Mouse (Mus musculus) right cerebral cortex, postnatal 14 days (tissue): Measurements from ENCODE around the gene Syt13.

Experiments used
- DNase-seq: peaks from one replicate; pipeline ENCODE4 v3.0.0; 2022

Syt13 gene

DNA sequence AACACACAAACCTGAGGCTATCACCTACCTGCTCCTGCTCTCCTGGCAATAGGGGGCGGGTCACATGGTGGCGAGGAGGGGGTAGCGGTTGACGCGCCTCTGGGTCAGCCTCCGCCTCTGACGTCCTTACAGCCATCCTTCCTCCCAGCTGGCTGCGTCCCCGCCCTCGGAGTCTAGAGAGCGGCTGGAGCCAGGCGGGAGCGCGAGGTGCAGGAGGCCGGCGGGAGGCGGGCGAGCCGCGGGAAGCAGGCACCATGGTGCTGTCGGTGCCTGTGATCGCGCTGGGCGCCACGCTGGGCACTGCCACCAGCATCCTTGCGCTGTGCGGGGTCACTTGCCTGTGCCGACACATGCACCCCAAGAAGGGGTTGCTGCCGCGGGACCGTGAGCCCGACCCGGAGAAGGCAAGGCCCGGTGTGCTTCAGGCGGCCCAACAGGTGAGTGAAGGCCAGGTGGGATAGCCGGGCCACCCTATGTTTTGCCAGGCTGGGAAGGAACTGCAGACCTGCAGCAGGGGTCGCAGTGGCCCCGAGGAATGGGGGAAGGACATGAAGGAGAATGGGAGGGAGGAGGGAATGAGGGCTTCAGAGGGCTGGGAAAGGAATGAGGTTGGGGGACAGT lies at the start of gene Syt13:
Syt13 (plus strand) TSS at position 166 of the 621 bp plus-strand sequence.
- peak; percentile 75 for DNase-seq

DNA sequence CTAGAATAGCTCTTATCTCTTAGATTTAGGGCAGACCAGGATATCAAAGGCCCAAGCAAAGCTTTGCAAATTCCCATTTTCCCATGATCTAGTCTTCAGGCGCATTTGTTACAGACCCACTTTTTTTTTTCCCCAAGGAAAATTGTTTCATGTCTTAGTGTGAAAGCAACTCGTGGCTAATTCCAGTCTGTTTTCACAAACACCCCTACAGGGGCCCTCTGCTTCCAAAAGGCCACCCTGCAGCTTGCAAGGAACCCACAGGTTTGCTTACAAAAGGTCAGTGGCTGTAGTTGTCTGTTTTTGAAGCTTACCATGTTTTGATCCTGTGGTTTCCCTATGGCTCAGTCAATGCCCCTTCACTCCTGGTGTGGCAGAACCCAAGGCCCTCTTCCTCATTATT lies 48.3 kb upstream of the Syt13 start:
- no peak for DNase-seq

DNA sequence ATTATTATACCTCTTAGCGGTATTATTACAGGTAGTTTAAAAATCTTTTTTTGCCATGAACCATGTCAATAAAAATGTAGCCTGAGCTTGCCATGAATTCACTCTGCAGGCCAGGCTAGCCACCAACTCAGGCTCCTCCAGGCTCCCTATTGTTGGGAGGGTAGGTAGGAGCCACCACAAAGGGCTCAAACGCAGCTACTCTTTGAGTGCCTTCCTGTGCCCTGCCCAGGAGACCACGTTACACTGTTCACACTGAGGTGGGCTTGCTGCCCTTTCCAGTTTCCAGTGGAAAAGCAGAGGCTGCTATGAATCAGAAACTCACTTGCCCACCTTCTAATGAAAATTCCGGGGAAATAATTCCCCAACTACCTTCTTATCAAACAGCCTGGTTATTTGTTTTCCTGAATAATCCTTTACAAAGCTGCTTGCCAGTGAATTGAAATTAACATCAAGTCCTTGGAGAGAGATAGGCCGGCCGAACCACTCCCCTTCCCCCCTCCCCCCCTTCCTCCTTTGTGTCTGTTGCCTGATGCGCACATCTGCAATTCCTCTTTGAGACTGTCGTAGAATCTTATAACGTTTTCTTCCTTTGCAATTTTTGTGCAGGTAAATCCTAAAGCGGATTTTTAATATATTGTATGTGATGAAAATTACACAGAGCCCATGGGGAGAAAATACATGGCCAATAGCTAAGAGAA lies 44.6 kb upstream of the Syt13 start:
- no peak for DNase-seq

DNA sequence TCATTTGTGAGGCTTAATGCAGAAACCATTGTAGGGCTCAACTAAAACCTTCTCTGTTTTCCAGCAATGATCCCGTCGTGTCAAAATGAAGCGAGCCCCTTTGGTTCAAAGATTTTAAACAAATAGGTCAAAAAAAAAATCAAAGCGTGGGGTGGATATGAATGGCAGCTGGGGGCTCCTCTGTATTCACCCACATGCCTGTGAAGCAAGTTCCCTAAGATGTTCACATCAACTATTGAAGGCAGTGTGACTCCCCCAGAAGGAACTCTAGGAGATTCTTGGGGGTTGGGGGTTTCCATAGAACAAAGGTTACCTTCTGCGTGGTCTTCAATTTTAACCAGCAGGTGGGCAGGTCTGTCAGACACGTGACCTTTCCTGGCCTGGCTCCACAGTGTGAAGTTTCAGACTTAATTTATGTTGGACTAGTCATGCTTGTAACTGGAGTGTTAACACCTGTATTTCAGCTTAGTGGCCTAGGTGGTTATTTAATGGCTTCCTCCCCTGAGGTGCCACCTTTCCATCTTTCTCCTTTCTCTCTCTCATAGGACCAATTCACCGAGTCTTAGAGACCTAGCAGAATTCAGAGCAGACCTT lies 43.7 kb upstream of the Syt13 start:
- no peak for DNase-seq

DNA sequence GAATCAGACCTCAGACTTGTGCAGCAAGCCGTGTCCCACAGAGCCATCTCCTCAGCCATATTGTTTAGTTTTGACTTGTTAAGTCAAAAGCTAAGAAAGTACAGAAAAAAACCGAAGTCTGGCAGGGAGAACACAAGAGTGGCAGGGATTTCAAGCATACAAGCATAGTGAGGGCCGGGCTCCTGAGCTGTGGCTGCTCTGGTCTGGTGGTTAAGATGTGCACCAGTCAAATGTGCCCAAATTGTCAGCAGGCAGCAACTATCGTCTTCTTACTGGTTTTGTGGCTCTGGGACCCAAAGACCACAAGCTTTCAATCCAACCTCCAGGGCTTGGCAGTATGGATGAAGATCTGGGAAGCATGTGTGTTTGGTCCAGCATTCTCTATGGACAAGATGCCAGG lies 42.2 kb upstream of the Syt13 start:
- DNase-seq: no peak

DNA sequence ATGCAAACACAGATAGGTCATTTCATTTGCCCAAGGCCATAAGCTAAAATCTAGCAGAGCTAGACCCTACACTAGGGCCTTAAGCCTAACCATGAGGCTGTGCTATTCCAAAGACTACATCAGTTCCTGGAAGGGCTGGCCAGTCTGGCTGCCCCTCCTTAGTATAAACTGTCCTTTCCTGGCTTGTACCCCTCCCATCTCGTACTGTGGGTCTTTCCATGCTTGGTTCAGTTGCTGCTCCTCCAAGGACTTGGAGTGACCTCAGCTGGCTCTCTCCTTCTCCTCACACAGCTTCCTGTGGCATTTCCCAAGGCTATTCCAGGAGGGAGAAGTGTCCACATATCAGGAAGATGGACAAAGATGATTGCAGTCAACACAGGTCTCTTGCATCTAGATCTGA lies 40.3 kb upstream of the Syt13 start:
- DNase-seq: no peak

DNA sequence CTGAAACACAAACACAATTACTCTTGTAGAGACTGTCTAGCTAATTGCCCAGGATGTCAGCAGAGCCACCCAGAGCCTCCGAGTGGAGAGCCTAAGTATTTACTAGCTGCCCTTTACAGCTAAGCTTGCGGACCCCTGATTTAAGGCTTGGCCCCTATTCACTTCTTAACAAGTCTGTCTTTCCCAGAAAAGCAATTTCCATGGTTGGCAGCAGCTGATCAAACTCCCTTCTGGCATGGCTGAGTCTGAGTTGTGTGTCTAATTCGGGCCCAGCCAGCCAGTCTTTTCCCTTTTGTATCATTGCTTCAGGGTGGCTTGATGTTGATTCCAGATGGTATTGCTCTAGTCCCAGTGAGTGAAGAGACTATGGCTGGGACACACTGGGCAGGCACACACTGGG lies 37.4 kb upstream of the Syt13 start:
- DNase-seq: no peak

DNA sequence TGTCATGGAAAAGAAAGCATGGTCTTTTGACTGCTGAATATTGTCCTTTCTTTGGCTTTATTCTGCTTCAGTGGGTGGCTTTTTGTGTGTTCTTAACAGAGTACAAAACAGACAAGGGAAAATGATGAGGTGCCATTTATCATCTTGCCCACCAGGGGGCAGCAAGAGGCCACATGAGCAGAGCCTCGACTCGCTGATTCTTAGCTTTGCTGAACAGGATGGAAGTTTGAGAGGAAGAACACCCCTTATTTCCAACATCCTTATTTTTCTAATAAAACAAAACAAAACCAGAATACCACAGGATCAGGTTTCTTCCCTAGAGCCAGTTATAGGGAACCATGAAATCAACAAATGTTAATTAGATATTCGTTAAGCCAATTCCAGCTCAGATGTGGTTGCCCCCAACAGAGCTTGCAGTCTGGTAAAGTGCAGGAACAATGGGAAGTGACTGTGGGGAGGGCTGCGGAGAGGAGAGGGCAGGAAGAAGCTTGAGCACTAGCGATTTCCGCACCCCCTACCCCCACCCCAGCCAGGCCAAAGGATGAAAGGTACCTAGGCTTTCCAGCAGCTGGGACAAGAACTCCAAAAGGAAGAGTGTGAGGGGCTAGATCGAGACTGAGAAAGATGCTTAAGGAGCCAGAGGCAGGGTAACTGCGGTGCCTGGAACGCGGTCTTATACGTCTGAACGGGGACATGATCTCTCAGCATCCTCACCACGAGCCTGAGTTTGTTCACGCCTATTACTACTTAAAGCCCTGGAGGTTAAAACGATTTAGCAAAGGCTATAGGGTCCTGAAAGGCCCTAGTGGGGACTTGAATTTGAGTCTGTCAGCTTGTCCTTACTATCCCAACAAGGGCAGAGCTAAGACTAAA lies 31.6 kb upstream of the Syt13 start:
- DNase-seq: peak; percentile 62

DNA sequence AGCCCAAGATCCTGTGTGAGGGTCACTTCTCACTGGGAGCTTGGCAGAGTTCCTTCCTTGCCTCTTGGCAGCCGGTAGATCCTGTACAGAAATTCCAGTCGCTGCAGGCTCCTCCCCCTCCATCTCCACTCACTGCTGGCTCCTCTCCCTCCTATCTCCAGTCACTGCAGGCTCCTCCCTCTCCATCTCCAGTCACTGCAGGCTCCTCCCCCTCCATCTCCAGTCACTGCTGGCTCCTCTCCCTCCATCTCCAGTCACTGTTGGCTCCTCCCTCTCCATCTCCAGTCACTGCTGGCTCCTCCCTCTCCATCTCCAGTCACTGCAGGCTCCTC lies 31.0 kb upstream of the Syt13 start:
- no peak for DNase-seq

DNA sequence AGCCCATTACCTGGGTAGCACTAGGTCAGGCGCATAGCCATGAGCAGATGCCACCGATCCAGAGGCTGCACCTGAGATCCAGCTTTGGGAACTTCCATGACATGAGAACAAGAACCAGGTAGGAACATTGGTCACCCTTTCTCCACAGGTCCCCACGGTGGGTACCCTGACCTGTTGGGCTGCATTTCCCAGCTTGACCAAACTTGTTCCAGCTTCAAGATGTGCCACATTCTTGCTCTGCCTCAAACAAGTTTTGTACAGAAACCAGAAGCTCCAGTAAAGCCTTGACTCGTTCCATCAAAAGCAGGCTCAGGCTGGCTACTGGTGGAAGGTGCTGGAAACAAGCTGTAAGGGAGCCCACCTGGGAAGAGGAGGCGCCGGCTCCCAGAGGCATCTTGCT lies 29.9 kb upstream of the Syt13 start:
- DNase-seq: no peak

DNA sequence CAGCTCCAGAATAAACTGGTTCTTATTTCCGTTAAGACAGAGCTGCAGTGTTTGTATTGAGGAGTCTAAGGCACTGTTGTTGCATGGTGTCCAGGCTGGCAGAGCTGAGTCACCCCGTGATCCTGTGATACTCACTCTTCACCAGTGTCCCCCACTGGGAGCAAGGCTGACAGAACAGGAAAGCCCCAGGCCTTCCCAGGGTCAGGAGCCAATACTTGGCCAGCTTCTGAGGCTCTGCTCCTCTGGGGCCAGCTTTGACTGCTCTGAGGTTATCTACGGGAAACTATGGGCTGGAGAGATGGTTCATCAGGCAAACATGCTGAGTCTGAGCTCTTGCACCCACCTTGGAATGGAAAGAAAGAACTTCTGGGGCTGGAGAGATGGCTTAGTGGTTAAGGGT lies 28.0 kb upstream of the Syt13 start:
- DNase-seq: no peak

DNA sequence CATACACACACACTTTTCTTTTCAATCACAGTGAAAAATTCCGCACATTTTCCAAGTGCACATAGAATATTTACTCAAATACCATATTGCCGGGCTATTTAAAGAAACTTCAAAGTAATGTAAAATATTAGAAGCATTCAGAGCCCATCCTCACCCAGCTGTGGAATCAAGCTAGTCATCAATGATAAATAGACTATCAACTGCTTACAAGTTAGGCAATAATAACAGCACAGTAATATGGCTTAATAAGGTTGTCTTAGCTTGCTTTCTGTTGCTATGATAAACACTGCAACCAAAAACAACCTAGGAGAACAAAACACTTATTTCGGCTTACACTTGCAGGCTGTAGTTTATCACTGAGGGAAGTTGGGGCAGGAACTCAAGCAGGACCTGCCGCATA lies 22.4 kb upstream of the Syt13 start:
- DNase-seq: no peak

DNA sequence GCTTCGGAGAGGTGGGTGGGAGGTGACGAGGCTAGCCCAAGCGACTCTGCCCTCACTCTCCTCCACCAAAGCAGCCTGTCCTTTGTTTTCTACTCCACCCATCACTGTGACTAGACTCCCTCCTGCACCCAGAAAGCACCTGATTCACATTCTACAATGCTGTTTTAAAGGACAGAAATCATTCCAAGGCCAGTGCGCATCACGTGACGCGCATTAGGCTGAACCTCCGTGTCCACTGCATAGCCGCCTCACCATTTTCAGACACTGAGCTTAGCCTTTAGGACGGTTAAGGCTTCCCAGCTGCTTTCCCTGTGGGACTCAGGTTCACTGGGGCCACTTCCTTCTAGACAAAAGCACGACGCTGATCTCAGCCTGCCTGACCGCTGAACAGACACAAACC lies 11.2 kb upstream of the Syt13 start:
- no peak for DNase-seq

DNA sequence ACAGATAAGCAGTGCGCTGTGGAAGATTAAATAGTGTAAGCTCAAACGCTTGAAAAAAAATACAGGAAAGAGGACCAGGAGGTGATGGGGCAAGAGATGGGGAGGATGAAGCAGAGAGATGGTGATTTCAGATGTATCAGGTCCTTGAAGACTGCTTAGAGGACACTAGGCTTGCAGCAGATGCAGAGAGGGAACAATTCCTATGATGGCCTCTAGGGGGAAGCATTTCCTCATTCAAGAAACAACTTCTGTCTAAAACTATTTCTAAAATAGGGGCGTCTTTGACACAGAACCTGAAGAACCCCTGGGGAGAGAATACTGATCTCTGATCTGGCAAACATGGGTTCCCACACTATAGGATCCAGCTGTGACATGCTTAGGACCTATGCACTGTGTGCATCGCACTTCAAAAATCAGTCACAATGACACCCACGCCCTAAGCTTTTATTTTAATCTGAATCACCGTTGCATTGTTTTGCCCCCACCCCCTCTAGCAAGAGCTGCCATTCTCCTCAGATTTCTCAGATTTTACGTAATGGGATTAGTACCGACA lies 10.5 kb upstream of the Syt13 start:
- DNase-seq: peak; percentile 29

DNA sequence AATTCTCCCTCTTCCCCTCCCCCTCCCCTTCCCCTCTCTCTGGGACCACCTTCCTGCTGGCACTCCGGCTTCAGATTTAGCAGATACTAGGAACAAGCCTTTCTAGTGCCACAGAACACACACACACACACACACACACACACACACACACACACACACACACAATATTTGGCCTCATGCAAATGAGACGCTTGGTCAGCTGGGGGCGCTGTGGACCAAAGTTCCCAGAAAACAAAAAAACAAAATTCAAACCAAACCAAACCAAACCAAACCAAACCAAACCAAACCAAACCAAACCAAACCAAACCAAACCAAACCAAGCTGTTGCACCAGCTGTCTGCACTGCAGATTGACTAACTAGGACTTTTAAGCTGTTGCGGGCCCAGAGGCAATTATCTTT lies 4.5 kb upstream of the Syt13 start:
- DNase-seq: peak; percentile 37

DNA sequence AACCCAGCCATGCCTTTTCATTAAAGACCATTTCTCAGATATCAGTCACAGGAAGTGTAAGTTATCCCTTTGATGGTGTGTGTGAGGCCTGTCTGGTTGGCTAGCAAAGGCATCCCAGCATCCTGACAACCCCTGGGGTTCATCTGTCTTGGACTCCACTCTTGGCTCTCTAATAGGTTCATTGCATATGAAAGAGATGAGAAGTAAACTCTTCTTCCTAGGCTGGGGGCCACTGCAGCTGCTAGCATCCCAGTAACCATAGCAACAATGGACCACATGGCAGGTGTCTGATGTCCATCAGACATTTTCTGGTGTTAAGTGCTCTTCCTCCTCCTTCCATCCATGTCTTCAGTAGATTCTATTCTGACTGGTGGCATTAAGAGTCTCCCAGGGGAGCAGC lies 2.6 kb upstream of the Syt13 start:
- no peak for DNase-seq

DNA sequence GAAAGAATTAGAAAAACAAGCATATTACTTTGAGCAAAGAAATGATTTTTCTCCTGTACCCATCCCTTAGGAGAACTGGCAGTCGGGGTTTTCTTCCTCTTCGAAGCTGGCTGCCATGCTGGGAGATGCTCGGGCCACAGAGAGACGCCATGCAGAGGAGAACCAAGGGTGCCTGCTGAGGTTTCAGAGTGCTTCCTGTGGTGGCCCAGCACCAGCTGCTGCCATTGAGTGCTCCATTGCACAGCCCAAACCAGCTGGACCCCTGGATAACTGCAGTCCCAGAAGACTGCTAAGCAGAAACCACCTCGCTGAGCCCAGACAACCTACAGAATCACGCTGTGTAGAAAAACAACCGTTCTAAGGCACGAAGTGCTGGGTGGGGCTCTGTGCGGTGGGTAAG lies 1.6 kb upstream of the Syt13 start:
- no peak for DNase-seq

DNA sequence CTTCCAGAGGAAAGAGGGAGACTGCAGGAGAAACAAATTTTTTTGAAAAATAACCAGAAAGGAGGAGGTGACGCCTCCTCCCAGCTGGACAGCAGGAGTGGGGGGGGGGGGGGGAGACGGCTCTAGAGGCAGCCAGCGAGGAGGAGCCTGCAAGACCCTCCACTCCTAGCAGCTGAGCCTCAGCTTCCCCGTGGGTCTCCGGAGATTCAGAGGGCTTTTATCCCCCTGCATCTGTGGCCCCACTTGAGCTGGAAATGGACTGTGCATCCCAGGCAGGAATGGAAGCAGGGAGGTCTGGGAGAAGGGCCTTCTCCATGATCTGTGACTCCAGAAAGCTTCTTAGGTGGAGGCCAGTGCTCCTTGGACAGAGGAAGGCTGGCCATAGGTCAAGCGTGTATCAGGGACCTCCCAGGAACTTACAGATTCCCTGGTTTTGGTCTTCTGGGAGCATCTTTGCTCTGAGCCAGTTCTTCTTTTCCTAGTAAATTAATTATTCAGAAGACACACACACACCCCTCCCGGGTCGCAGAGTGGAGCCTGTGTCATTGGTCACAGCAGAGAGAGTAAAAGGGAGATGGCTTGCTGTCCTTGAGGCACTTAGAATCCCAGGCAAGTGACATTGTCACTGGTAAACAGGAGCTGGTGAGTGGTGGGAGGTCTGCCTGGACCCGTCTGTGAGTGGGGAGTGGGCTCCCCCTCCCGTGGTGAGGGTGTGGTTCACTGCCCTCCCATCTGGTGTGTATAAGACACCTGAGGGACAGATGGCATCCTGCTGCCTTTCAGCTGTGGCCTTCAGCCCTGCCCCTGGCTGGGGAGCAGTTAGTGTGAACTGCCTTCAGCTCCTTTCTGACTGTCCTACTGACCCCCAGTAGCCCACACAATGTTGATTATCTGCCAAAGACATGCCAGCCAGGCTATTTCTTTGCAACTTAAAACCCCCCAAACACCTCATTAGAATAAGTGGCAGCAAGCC lies 1.0 kb downstream of the Syt13 start:
- DNase-seq: no peak

DNA sequence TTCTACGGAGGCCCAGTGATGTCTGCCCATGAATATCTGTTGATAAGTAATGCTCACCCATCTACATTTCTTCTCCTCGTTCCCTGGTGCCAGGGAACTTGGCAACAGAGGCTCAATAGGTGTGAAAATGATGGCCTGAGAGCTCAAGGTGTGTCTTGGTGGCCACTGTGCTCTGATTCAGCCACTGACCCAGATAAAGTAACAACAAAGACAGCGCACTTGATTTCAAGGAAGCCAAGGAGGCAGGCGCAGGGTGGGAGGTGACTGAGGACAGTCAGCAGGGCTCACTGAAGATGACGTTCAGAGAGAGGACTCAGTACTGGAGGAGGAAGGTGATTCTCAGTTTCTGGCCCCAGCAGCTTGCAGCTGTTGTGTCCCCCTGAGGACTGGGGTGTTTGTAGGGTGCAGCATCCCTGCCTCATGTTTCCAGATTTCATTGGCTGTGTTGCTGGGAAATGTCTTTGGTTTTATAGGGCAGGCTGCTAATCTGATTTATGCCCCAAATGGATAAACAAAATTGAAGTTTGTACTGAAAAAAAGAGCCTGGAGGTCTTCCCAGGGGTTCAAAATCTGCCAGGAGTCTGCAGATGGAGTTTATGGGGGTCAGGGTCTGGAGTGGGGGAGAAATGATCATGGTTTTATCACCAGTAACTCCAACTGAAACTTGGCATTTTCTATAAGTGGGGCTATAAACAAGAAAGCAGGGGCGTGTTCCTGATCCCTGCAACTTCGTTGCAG lies 2.7 kb downstream of the Syt13 start:
- no peak for DNase-seq

DNA sequence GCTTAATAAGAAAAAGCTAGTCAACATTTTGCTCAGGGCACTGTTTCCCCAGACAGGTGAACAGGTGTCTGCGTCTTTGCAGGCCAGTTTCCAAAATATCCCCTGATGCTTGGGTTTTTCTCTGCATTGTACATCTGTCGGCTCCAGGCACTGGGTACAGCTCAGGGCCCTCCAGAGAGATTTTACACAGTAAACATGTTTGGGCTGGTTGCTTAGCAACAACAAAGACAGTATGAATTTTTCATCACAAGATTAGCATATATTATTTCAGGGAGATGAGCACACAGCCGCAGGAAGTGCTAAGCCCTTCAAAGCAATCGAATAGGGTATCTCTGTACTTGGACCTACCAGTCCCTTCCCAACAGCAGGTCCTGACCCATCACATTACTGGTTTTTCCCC lies 5.8 kb downstream of the Syt13 start:
- DNase-seq: no peak

DNA sequence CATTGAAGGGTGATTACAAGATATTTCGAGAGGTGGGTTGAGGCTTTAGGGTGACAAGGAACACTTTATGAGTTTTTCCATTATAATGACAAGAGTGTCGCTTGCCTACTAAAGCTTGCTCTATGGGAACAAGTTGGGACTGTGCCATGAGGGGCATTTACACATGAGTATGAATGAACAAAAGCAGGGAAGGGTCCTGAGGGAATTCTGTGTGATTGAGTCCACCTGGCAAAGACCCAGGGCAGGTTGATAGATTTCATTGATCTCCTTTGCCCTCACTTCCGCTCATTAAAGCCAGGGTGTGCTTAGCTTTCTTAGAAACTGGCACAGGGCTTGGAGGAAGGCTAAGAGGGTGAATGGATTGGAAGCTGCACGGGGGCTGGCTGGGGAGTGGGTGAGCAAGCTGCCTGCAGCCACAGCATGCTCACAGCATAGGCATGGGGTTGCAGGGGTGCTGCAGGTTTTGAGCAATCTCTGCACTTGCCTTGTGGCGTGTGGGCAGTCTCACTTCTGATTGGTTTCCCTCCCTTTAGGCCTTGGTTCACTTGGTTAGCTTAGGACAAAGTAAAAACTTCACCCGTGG lies 9.9 kb downstream of the Syt13 start:
- DNase-seq: no peak
